In the genomic region with DNA sequence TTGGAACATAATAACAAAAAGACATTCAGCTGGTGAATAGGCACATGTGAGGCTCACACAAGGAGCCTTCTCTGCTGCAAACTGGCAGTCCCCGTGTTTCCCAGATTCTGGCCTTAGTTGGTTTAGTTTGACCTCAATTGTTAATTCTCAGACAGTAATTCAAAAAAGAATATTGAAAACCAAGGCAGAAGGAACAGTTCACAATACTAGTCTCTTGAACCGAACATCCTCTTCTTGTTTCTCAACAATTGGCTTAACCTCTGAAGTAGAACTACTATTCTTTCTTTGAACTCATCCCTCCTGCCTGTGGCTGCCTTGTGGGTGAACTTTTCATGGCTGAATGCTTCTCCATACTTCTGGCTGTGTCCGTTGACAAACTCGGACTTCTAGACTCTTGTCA, we compare ENCODE assay signal across 26 mouse cellular contexts.
"Had no signal": no experiment of that assay in that cellular context is flagged by ENCODE, and none has a peak within 500 bp of the region (broad histone marks: within the 10 kb centered on the region; RNA-seq: fewer than 3 reads in every experiment).

No protein-coding gene starts in this region.

- H3K9ac ChIP-seq: heart, embryonic 12.5 days; hindbrain, embryonic 12.5 days; hindbrain, embryonic 14.5 days; intestine, embryonic 15.5 days; limb, embryonic 12.5 days had no signal

- DNase-seq: gastrocnemius, adult 2 months; gastrocnemius, postnatal 10 days; gastrocnemius, postnatal 25 days; heart, adult 18-20 months; heart, postnatal 10 days; heart, postnatal 4 days; kidney, adult 18-20 months; kidney, adult 8-10 months; kidney, postnatal 10 days; kidney, postnatal 25 days; kidney, postnatal 4 days; liver had no signal

- H3K9me3 ChIP-seq: heart, embryonic 10.5 days; heart, embryonic 12.5 days; hindbrain, embryonic 10.5 days; hindbrain, embryonic 12.5 days; intestine, embryonic 15.5 days; limb, embryonic 10.5 days; limb, embryonic 12.5 days had no signal

- ATAC-seq: hindbrain, embryonic 16.5 days; inflammation-experienced regulatory T-cells, adult 6 months; intestine, embryonic 15.5 days; intestine, postnatal 0 days had no signal

- H3K4me3 ChIP-seq: gastrocnemius, adult 2 months; heart, embryonic 10.5 days; heart, embryonic 12.5 days; hindbrain, embryonic 10.5 days; hindbrain, embryonic 12.5 days; intestine, embryonic 15.5 days; layer of hippocampus, adult 2 months; left cerebral cortex, adult 2 months; limb, embryonic 10.5 days; limb, embryonic 12.5 days had no signal

- H3K36me3 ChIP-seq: heart, embryonic 10.5 days; heart, embryonic 12.5 days; hindbrain, embryonic 10.5 days; hindbrain, embryonic 12.5 days; intestine, embryonic 15.5 days; limb, embryonic 10.5 days; limb, embryonic 12.5 days had no signal

- H3K27me3 ChIP-seq: heart, embryonic 12.5 days; hindbrain, embryonic 12.5 days; intestine, embryonic 15.5 days; limb, embryonic 12.5 days had no signal

- H3K4me2 ChIP-seq: heart, embryonic 12.5 days; hindbrain, embryonic 12.5 days; hindbrain, embryonic 14.5 days; intestine, embryonic 15.5 days; limb, embryonic 12.5 days; liver, embryonic 11.5 days had no signal

- H3K4me1 ChIP-seq: heart, embryonic 10.5 days; heart, embryonic 12.5 days; hindbrain, embryonic 10.5 days; hindbrain, embryonic 12.5 days; intestine, embryonic 15.5 days; limb, embryonic 10.5 days; limb, embryonic 12.5 days had no signal

- H3K27ac ChIP-seq: gastrocnemius, adult 2 months; heart, embryonic 10.5 days; hindbrain, embryonic 10.5 days; hindbrain, embryonic 12.5 days; hindbrain, embryonic 14.5 days; intestine, embryonic 15.5 days; layer of hippocampus, adult 2 months; left cerebral cortex, adult 2 months; limb, embryonic 10.5 days; limb, embryonic 12.5 days had no signal
